Mouse (Mus musculus) CH12.LX (cell line): ENCODE measurements around the gene Zfp184. TPM values are rescaled to one million over a fixed set of nuclear protein-coding genes. Genes with fewer than 3 reads are reported as not detected.
A peak's percentile ranks its signal among the peaks of the same experiment; 100 is the strongest.

Experiments used
- DNase-seq: peaks from one replicate; pipeline ENCODE4 v3.0.0-alpha.2; 2013; ENCODE audit errors: extremely low read depth
- H3K27ac ChIP-seq: 2 replicates; pipeline ENCODE4 v1.5.1; 2012; ENCODE audit warnings: low read depth, mild to moderate bottlenecking, control low read depth, moderate library complexity; ENCODE audit not compliant: insufficient read depth
- H3K27me3 ChIP-seq: replicated peaks from 2 replicates; pipeline ENCODE3; 2012; ENCODE audit warnings: inconsistent platforms
- H3K36me3 ChIP-seq, 2 experiments: replicated peaks in 1 of 2; 2 replicates each; pipeline versions ENCODE3 to v1.6.1; 2012; ENCODE audit warnings: inconsistent platforms in 1 of 2, low read length in 1 of 2, mild to moderate bottlenecking in 1 of 2, mixed read lengths in 1 of 2, moderate library complexity in 1 of 2; ENCODE audit not compliant: control insufficient read depth in 1 of 2, insufficient read depth in 1 of 2
- H3K4me1 ChIP-seq, 2 experiments: 2 replicates each; pipeline ENCODE4 v1.6.1; 2012; ENCODE audit warnings: inconsistent platforms in 1 of 2, moderate library complexity in 1 of 2; ENCODE audit not compliant: insufficient read depth in 2 of 2, control insufficient read depth in 1 of 2
- H3K4me2 ChIP-seq: 2 replicates; pipeline ENCODE4 v1.6.1; 2012; ENCODE audit warnings: low read depth, mild to moderate bottlenecking, control low read depth; ENCODE audit not compliant: poor library complexity, insufficient read depth, severe bottlenecking
- H3K4me3 ChIP-seq, 3 experiments: fragments of 150-350 bp in 1 of 3; sonication (generic) in 1 of 3; replicated peaks in 1 of 3; 2 replicates each; pipeline versions ENCODE3 to v1.5.1; 2011 to 2012; ENCODE audit warnings: low read depth in 2 of 3, low read length in 2 of 3, mild to moderate bottlenecking in 2 of 3, moderate library complexity in 2 of 3, control low read depth in 1 of 3, improper control_type of control experiment in 1 of 3, inconsistent platforms in 1 of 3, mixed read lengths in 1 of 3; ENCODE audit not compliant: poor library complexity in 1 of 3
- H3K79me2 ChIP-seq: replicated peaks from 2 replicates; pipeline ENCODE4 v1.6.1; 2012; ENCODE audit warnings: mild to moderate bottlenecking, moderate library complexity; ENCODE audit not compliant: control insufficient read depth, poor library complexity, insufficient read depth, severe bottlenecking; ENCODE audit errors: extremely low read depth
- H3K9ac ChIP-seq: 2 replicates; pipeline ENCODE4 v1.6.1; 2012; ENCODE audit warnings: low read depth, mild to moderate bottlenecking, control low read depth, moderate library complexity; ENCODE audit not compliant: insufficient read depth
- H3K9me3 ChIP-seq: replicated peaks from 2 replicates; pipeline ENCODE3; 2012; ENCODE audit warnings: low read length, inconsistent platforms, mixed read lengths
- BHLHE40 ChIP-seq: IDR thresholded peaks from 2 replicates; pipeline ENCODE4 v1.6.1; 2011; ENCODE audit warnings: mild to moderate bottlenecking, low read depth, low read length, improper control_type of control experiment
- CHD1 ChIP-seq: IDR thresholded peaks from 2 replicates; pipeline ENCODE4 v1.6.1; 2012; ENCODE audit warnings: low read depth, low read length, improper control_type of control experiment, inconsistent platforms
- E2F4 ChIP-seq: IDR thresholded peaks from 2 replicates; pipeline ENCODE4 v1.6.1; 2011; ENCODE audit warnings: low read depth, low read length, improper control_type of control experiment; ENCODE audit not compliant: insufficient replicate concordance
- ELF1 ChIP-seq: IDR thresholded peaks from 2 replicates; pipeline ENCODE4 v1.6.1; 2014; ENCODE audit warnings: low read depth, mild to moderate bottlenecking, inconsistent platforms, low read length, improper control_type of control experiment
- GABPA ChIP-seq: IDR thresholded peaks from 2 replicates; pipeline ENCODE4 v1.6.1; 2012; ENCODE audit warnings: low read depth, low read length, improper control_type of control experiment, inconsistent platforms; ENCODE audit not compliant: insufficient replicate concordance
- IRF4 ChIP-seq: IDR thresholded peaks from 2 replicates; pipeline ENCODE4 v1.6.1; 2014; ENCODE audit warnings: low read depth, mild to moderate bottlenecking, inconsistent platforms, low read length, improper control_type of control experiment
- JUN ChIP-seq: IDR thresholded peaks from 2 replicates; pipeline ENCODE4 v1.6.1; 2011; ENCODE audit warnings: low read depth, mild to moderate bottlenecking, low read length, improper control_type of control experiment, moderate library complexity; ENCODE audit not compliant: insufficient read depth
- MAFK ChIP-seq: IDR thresholded peaks from 2 replicates; pipeline ENCODE4 v1.6.1; 2011; ENCODE audit warnings: low read length, improper control_type of control experiment; ENCODE audit not compliant: insufficient replicate concordance
- NELFE ChIP-seq: IDR thresholded peaks from 2 replicates; pipeline ENCODE4 v1.6.1; 2011; ENCODE audit warnings: low read depth, low read length, improper control_type of control experiment
- NRF1 ChIP-seq: IDR thresholded peaks from 2 replicates; pipeline ENCODE4 v1.6.1; 2014; ENCODE audit warnings: low read depth, mild to moderate bottlenecking, inconsistent platforms, low read length, improper control_type of control experiment, moderate library complexity
- POLR2A ChIP-seq: IDR thresholded peaks from 2 replicates; pipeline ENCODE4 v1.6.1; 2011; ENCODE audit warnings: low read depth, mild to moderate bottlenecking, improper control_type of control experiment, low read length
- POLR2AphosphoS2 ChIP-seq: IDR thresholded peaks from 2 replicates; pipeline ENCODE4 v1.6.1; 2011; ENCODE audit warnings: low read depth, low read length, improper control_type of control experiment
- RCOR1 ChIP-seq: conservative IDR thresholded peaks from 2 replicates; pipeline ENCODE4 v1.6.1; 2012; ENCODE audit warnings: low read depth, mild to moderate bottlenecking, inconsistent platforms, low read length, improper control_type of control experiment
- TBP ChIP-seq: conservative IDR thresholded peaks from 2 replicates; pipeline ENCODE4 v1.6.1; 2011; ENCODE audit warnings: low read depth, low read length, improper control_type of control experiment
- TCF12 ChIP-seq: IDR thresholded peaks from 2 replicates; pipeline ENCODE4 v1.6.1; 2014; ENCODE audit warnings: low read depth, mild to moderate bottlenecking, inconsistent platforms, low read length, improper control_type of control experiment
- ZC3H11A ChIP-seq: IDR thresholded peaks from 2 replicates; pipeline ENCODE4 v1.6.1; 2012; ENCODE audit warnings: low read depth, mild to moderate bottlenecking, inconsistent platforms, low read length, improper control_type of control experiment
- ZKSCAN1 ChIP-seq: IDR thresholded peaks from 2 replicates; pipeline ENCODE4 v1.6.1; 2012; ENCODE audit warnings: low read depth, inconsistent platforms, low read length, improper control_type of control experiment, borderline replicate concordance
- ZNF384 ChIP-seq: IDR thresholded peaks from 2 replicates; pipeline ENCODE4 v1.6.1; 2012; ENCODE audit warnings: low read depth, low read length, improper control_type of control experiment, inconsistent platforms
- dilution Hi-C: fragments of 300-500 bp; cut with MboI; formaldehyde crosslinking; loops from 2 replicates; pipeline ENCODE4 v1.14.3; 2020; ENCODE audit warnings: low sequenced_read_pairs; ENCODE audit not compliant: extremely low pct_unique_long_range_greater_than_20kb, extremely low pct_ligation_motif_present
- in situ Hi-C: fragments of 300-500 bp; cut with MboI; formaldehyde crosslinking; loops from 3 replicates; pipeline ENCODE4 v1.14.3; 2019; ENCODE audit warnings: low sequenced_read_pairs, low pct_ligation_motif_present, low pct_unique_long_range_greater_than_20kb, mixed read lengths
- polyA plus RNA-seq: library from polyadenylated mRNA; unstranded; fragments of >175 nt; gene quantifications from 2 replicates; pipeline ENCODE4 v1.2.1, GENCODE M21; 2012; ENCODE audit warnings: low read depth; ENCODE audit not compliant: insufficient read length
- total RNA-seq, 2 experiments: library from RNA; depleted of rRNA; stranded (reverse); fragments of 300-350 nt in 1 of 2; fragments of >200 nt in 1 of 2; gene quantifications; 2 replicates each; pipeline ENCODE4 v1.2.3; 2012 to 2014

Zfp184 gene
- total and polyA plus RNA-seq, 3 experiments = 0.79 to 3.1 (median 2.0) TPM

DNA sequence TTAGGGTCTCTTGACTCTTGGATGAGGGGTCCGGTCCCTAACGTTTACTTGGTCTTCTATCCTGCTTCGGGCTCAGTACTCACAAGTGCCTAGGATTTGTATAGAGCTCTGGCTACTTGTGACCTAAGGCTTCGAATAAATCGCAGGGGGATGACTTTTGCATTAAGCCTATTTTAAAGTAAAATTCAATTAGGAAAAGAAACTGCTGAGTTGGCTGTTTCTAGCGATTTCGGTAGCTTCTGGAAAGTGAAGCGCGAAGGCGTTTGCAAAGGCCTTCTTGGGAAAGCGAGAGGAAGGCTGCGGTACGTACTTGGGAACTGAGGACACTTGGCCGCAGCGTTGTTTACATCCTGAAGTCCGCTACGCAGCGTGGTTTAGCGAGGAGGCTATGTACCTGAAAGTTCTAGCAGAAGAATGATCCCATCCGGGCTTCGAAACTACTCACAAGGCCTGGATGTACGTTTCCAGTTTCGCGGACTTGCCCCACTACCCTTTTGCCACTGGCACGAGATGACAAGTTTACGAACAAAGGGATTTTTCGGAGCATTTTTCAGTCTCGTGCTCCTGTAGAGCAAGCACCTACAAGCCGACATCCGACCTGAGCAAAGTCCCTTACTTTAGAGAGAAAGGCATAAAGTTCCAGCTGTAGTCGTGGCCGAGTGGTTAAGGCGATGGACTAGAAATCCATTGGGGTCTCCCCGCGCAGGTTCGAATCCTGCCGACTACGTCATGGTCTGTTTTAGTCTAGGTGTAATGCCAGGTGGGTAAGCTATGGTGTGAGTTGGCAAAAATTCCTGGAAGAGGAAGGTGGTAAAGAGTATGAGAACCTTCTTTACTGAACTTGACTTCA is 26.1 kb upstream of the Zfp184 start (continued):
- TF ChIP-seq NELFE (no peak), POLR2AphosphoS2 (no peak)

GRCm38 (mm10) chr13:21919836-21920431 is 25.0 kb upstream of the Zfp184 start:
- peaks cover 0 to 17% of the 10 kb centered on the region in 2 experiments; a peak in 2 of 4 replicates for H3K4me1 ChIP-seq
- peak; percentile 80 for DNase-seq
- H3K4me3 ChIP-seq = peak overlapping the region in 1 of 3 experiments; percentile 62
- H3K79me2 ChIP-seq = no peaks in the 10 kb centered on the region
- no peaks in the 10 kb centered on the region for H3K36me3 ChIP-seq
- TF ChIP-seq GABPA (no peak), IRF4 (0 out of 2 replicates have a peak, but pooled peaks have one; percentile 10), TBP (peak; percentile 100), BHLHE40 (peak; percentile 45; the same call in 1 of the 2 replicates), POLR2A (no peak), NRF1 (no peak; the same call in 1 of the 2 replicates), MAFK (peak; percentile 82; the same call in 1 of the 2 replicates), ZC3H11A (no peak), RCOR1 (no peak), CHD1 (no peak), JUN (no peak), E2F4 (0 out of 2 replicates have a peak, but pooled peaks have one; percentile 42), ELF1 (peak; percentile 88), ZKSCAN1 (no peak), TCF12 (no peak), ZNF384 (peak; percentile 90)
- TF ChIP-seq, all 38 proteins: peak for 7
- peak overlapping the region; percentile 96 for H3K4me2 ChIP-seq
- no peaks in the 10 kb centered on the region for H3K9me3 ChIP-seq
- in situ Hi-C loops = no loop called here
- dilution Hi-C loops = no loop called here
- no peak overlapping the region for H3K27ac ChIP-seq
- H3K27me3 ChIP-seq = peaks cover 7% of the 10 kb centered on the region
- H3K9ac ChIP-seq = no peak overlapping the region; the same call in 1 of the 2 replicates
